Mouse (Mus musculus) liver, adult 2 months (tissue): Measurements from ENCODE around the gene Ldah. TPM values are rescaled to one million over a fixed set of nuclear protein-coding genes. Genes with fewer than 3 reads are reported as not detected.

Experiments used
- DNase-seq: peaks from one replicate; pipeline ENCODE4 v3.0.0-alpha.2; 2011; ENCODE audit warnings: low read depth, low spot score; ENCODE audit errors: extremely low read depth
- H3K27ac ChIP-seq: fragments of 200-500 bp; replicated peaks from 2 replicates; pipeline ENCODE4 v1.5.1; 2012; ENCODE audit warnings: low read depth, mild to moderate bottlenecking, control low read depth, inconsistent platforms, low read length; ENCODE audit not compliant: insufficient read depth
- H3K27me3 ChIP-seq: fragments of 200-500 bp; 2 replicates; pipeline ENCODE4 v1.6.1; 2012; ENCODE audit warnings: mild to moderate bottlenecking, moderate library complexity, low read length, inconsistent platforms; ENCODE audit not compliant: control insufficient read depth, insufficient read depth
- H3K36me3 ChIP-seq: fragments of 200-500 bp; 2 replicates; pipeline ENCODE4 v1.6.1; 2012; ENCODE audit warnings: low read length, inconsistent platforms; ENCODE audit not compliant: control insufficient read depth, insufficient read depth
- H3K4me1 ChIP-seq: fragments of 200-500 bp; 2 replicates; pipeline ENCODE4 v1.6.1; 2011; ENCODE audit warnings: low read length; ENCODE audit not compliant: control insufficient read depth, insufficient read depth
- H3K4me3 ChIP-seq: fragments of 200-500 bp; 2 replicates; pipeline ENCODE4 v1.5.1; 2011; ENCODE audit warnings: low read depth, mild to moderate bottlenecking, control low read depth, low read length, moderate library complexity; ENCODE audit not compliant: insufficient read depth
- H3K79me2 ChIP-seq: fragments of 200-500 bp; 2 replicates; pipeline ENCODE4 v1.6.1; 2012; ENCODE audit warnings: inconsistent platforms, mild to moderate bottlenecking, low read length, moderate library complexity; ENCODE audit not compliant: control insufficient read depth, insufficient read depth
- H3K9ac ChIP-seq: fragments of 200-500 bp; 2 replicates; pipeline ENCODE4 v1.6.1; 2012; ENCODE audit warnings: low read depth, mild to moderate bottlenecking, control low read depth, inconsistent platforms, low read length
- CTCF ChIP-seq: fragments of 200-500 bp; IDR thresholded peaks from 2 replicates; pipeline ENCODE4 v1.5.1; 2011; ENCODE audit warnings: low read depth, low read length, control low read depth
- POLR2A ChIP-seq: fragments of 200-500 bp; IDR thresholded peaks from 2 replicates; pipeline ENCODE4 v1.6.1; 2011; ENCODE audit warnings: low read length, control low read depth; ENCODE audit not compliant: insufficient read depth; ENCODE audit errors: extremely low read depth
- WGBS: fragments of 180-500 bp; shearing (Covaris S2); methylation state at CpG from one replicate; pipeline ENCODE4 v1.1.7; 2018; 5-methylcytosine and 5-hydroxymethylcytosine counted together
- polyA plus RNA-seq: library from polyadenylated mRNA; depleted of rRNA; stranded (reverse); fragments of >200 nt; gene quantifications from 2 replicates; pipeline ENCODE4 v1.2.3, GENCODE M21; 2012
- total RNA-seq: library from RNA; depleted of rRNA; stranded (reverse); fragments of >200 nt; gene quantifications from 2 replicates; pipeline ENCODE4 v1.2.3, GENCODE M21; 2014

Gene Ldah
- total and polyA plus RNA-seq, 2 experiments, result 22.5 to 30.3 TPM

DNA sequence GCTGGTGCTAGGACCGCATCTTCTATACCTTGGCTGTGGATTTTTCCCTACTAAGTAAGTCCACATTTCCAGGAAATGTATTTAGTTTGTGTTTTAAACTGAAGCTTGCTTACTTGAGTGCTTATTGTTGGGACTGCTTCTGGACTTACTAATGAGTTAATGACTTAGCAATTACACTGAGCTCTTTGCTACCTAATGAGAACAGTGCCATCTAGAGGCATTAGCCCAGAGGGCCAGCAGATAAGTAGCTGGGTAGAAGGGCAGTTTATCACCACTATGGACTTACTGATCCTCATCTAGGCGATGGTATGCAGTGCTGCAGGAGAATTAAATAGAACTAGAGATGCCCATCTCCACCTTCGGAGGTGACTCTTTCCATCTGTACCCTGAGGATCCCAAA lies 24.8 kb downstream of the Ldah start:
- DNase-seq, result peak; percentile 66
- Histone ChIP-seq H3K36me3 (peaks cover 20% of the 10 kb centered on the region), H3K27me3 (no peaks in the 10 kb centered on the region), H3K4me1 (no peaks in the 10 kb centered on the region), H3K27ac (no peak overlapping the region), H3K9ac (no peak overlapping the region), H3K4me3 (no peak overlapping the region), H3K79me2 (no peaks in the 10 kb centered on the region)
- 85% methylated on average over 3 of the region's 3 CpGs for WGBS
- TF ChIP-seq POLR2A (no peak), CTCF (peak; percentile 54)

DNA sequence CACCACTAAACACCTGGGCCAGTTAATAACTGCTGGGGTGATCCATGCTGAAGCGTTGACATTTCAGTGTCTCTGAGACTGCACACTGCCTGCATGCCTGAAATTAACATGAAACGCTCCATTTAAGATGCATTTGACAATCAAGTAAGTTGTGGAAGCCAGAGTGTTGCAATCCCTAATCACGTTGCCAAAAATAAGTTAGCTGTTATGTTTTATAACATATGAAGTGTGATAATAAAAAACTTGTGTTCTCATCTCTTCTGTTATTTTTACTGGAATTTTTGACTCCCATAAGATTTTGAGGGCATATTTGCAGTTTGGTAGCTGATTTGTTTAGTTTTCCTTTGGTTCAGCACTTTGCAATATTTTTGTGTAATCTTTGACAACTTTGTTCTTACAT lies 34.3 kb downstream of the Ldah start:
- Histone ChIP-seq H3K9ac (no peak overlapping the region), H3K27ac (no peak overlapping the region), H3K79me2 (peaks cover 3% of the 10 kb centered on the region; the same call in 1 of the 2 replicates), H3K4me1 (no peaks in the 10 kb centered on the region), H3K27me3 (no peaks in the 10 kb centered on the region), H3K4me3 (no peak overlapping the region), H3K36me3 (peaks cover 28% of the 10 kb centered on the region)
- peak; percentile 19 for DNase-seq
- WGBS, result 64% methylated on average over 3 of the region's 3 CpGs
- TF ChIP-seq CTCF, result no peak
- TF ChIP-seq POLR2A, result no peak

DNA sequence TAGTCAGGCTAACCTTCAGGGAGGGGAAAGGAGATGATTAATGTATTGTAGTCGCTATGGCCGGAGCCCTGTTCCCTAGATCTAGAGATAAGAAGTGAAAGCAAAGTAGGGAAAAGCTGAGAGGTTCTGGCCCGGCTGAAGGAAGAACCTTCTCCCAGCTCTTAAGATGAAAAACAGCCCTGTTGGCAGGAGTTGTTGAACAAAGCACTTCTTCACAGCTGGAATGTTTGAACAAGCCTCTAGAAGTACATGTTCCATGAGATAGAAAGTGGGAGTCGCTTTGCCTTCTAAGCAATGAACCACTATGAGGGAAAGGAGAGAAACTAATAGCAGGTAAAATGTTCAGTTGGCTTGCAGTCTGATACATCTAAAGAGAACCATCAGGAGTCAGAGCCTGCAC lies 36.8 kb downstream of the Ldah start:
- no peak overlapping the region for H3K9ac ChIP-seq
- H3K27me3 ChIP-seq, result no peaks in the 10 kb centered on the region
- TF ChIP-seq CTCF (no peak), POLR2A (no peak)
- H3K4me3 ChIP-seq, result no peak overlapping the region
- peaks cover 3% of the 10 kb centered on the region; the same call in 1 of the 2 replicates for H3K79me2 ChIP-seq
- WGBS, result 76% methylated on average over 4 of the region's 4 CpGs
- no peak overlapping the region for H3K27ac ChIP-seq
- DNase-seq, result no peak
- no peaks in the 10 kb centered on the region for H3K4me1 ChIP-seq
- H3K36me3 ChIP-seq, result peaks cover 20% of the 10 kb centered on the region

DNA sequence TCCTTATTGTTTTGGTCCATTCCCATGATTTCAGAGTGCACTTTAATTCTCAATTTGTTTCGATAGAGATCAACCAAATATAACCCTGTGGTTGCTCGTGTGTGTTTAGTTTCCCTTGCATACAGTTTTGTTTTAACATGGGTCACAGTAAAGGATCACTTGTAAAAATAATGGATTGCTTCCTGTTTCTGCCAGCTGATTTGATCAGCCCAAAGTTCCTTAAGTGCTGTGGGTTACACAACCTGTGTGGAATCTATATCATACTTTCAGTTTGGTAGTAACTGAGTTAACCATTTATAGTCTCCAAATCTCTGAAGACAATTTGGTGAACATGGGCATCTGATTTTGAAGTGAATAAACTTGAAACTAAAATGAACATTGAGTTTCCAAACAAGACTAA lies 52.4 kb downstream of the Ldah start:
- 25% methylated on average over 2 of the region's 2 CpGs for WGBS
- Histone ChIP-seq H3K27ac (no peak overlapping the region), H3K4me1 (no peaks in the 10 kb centered on the region), H3K9ac (no peak overlapping the region), H3K4me3 (no peak overlapping the region), H3K79me2 (peaks cover 5% of the 10 kb centered on the region; the same call in 1 of the 2 replicates), H3K27me3 (no peaks in the 10 kb centered on the region), H3K36me3 (peaks cover 16% of the 10 kb centered on the region; the same call in 1 of the 2 replicates)
- DNase-seq, result no peak
- no peak for TF ChIP-seq CTCF
- no peak for TF ChIP-seq POLR2A

DNA sequence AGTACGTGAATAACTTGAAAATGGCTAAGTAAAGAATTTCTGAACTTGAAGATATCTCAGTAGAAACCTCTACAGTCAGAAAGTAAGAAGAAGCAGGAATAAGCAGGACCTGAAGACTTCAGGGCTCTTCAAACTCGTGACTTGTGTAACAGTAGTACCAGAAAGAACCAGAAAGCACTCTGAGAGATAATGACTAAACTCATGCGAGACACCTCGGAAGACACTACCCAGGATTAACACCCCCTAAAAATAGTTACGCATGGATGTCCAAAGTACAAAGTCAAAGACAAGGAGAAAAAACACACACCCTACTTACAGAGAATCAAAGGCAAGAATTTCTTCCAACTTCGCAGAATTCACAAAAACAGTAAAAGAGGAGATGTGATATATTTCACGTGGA lies 58.4 kb downstream of the Ldah start:
- no peak overlapping the region for H3K9ac ChIP-seq
- no peak overlapping the region for H3K4me3 ChIP-seq
- 94% methylated on average over 7 of the region's 7 CpGs for WGBS
- peaks cover 21% of the 10 kb centered on the region; the same call in 1 of the 2 replicates for H3K36me3 ChIP-seq
- H3K27me3 ChIP-seq, result no peaks in the 10 kb centered on the region
- no peak overlapping the region for H3K27ac ChIP-seq
- DNase-seq, result no peak
- H3K4me1 ChIP-seq, result no peaks in the 10 kb centered on the region
- H3K79me2 ChIP-seq, result no peaks in the 10 kb centered on the region; the same call in 1 of the 2 replicates
- TF ChIP-seq POLR2A, result no peak
- no peak for TF ChIP-seq CTCF

DNA sequence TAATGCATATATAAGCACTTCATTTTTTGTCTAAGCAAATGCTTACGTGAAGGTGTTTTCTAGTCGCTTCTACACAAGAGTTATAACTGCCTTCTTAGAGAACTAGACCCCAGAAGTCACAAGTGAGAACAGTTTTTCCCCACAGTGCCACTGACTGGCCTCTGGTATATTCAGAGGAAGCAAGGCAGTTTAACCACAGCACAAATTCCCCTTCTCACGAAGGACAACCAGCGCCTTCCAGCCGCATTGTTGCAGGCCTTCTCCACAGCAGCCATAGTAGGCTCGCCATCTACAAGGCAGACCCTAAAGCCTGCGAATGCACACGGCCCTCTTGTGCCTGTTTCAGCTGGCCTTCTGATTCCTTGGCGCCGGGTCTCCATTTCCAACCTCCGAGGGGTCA lies 61.7 kb downstream of the Ldah start:
- H3K27ac ChIP-seq, result no peak overlapping the region
- H3K9ac ChIP-seq, result no peak overlapping the region
- H3K4me3 ChIP-seq, result no peak overlapping the region
- TF ChIP-seq CTCF (no peak), POLR2A (no peak)
- no peaks in the 10 kb centered on the region for H3K27me3 ChIP-seq
- H3K79me2 ChIP-seq, result peaks cover 3% of the 10 kb centered on the region; the same call in 1 of the 2 replicates
- DNase-seq, result no peak
- peaks cover 2% of the 10 kb centered on the region for H3K4me1 ChIP-seq
- WGBS, result 94% methylated on average over 11 of the region's 11 CpGs
- peaks cover 25% of the 10 kb centered on the region for H3K36me3 ChIP-seq
